Mouse (Mus musculus): Measurements from ENCODE around the gene Rnf115. TPM values are rescaled to one million over a fixed set of nuclear protein-coding genes. Genes with fewer than 3 reads are reported as not detected.

The Rnf115 gene
- polyA plus RNA-seq, 1 experiment from 2014 or later = 54.2 TPM

GRCm38 (mm10) chr3:96708684-96709064 lies 18.8 kb upstream of the Rnf115 start:
- H3K4me1 ChIP-seq (ENCODE audit: insufficient read depth) = no peaks in the 10 kb centered on the region
- no peak for DNase-seq
- ATAC-seq (ENCODE audit: insufficient read depth) = no peak
- H3K9me3 ChIP-seq (ENCODE audit: low read depth, low read length) = no peaks in the 10 kb centered on the region
- no peak overlapping the region for H3K4me3 ChIP-seq (ENCODE audit: low read depth, low read length)
- TF ChIP-seq CTCF (IDR thresholded peaks at IDR 0.05; ENCODE audit: low read depth) = no peak
- H3K27me3 ChIP-seq (ENCODE audit: insufficient read depth, low read length) = no peaks in the 10 kb centered on the region; the same call in 1 of the 2 replicates
- H3K4me2 ChIP-seq = peak overlapping the region; percentile 86; the same call in 1 of the 2 replicates
- H3K9ac ChIP-seq = no peak overlapping the region
- H3K36me3 ChIP-seq (ENCODE audit: insufficient read depth) = peaks cover 56% of the 10 kb centered on the region
- 49% methylated on average over 2 of the region's 2 CpGs for WGBS
- no peak overlapping the region for H3K27ac ChIP-seq (ENCODE audit: low read depth)

DNA sequence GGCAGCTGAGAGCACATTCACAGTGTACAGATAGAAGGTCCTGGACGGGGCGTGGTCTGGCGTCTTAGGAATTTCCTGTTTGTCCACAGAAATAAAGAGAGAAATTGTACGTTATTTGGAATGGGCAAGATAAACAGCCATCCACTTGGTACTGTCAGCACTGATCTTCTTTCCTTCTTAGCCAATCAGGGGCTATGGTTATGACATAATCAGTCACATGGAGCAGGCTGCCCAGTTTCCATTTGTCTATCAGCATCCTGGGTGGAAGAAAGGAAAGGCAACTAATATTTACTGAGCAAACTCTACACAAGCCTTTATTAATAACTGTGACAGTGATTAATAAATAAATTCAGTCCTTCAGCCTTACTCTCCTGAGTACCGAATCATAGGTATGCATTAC lies 13.2 kb upstream of the Rnf115 start:
- DNase-seq (no peak), ATAC-seq (ENCODE audit: insufficient read depth) (no peak)
- Histone ChIP-seq H3K36me3 (ENCODE audit: insufficient read depth) (peaks cover 72% of the 10 kb centered on the region), H3K4me1 (ENCODE audit: insufficient read depth) (no peaks in the 10 kb centered on the region), H3K27me3 (ENCODE audit: insufficient read depth, low read length) (no peaks in the 10 kb centered on the region), H3K9me3 (ENCODE audit: low read depth, low read length) (no peaks in the 10 kb centered on the region), H3K27ac (ENCODE audit: low read depth) (no peak overlapping the region), H3K9ac (no peak overlapping the region), H3K4me3 (ENCODE audit: low read depth, low read length) (no peak overlapping the region), H3K4me2 (no peak overlapping the region)
- WGBS = 81% methylated on average over 5 of the region's 5 CpGs
- no peak for TF ChIP-seq CTCF (IDR thresholded peaks at IDR 0.05; ENCODE audit: low read depth)

DNA sequence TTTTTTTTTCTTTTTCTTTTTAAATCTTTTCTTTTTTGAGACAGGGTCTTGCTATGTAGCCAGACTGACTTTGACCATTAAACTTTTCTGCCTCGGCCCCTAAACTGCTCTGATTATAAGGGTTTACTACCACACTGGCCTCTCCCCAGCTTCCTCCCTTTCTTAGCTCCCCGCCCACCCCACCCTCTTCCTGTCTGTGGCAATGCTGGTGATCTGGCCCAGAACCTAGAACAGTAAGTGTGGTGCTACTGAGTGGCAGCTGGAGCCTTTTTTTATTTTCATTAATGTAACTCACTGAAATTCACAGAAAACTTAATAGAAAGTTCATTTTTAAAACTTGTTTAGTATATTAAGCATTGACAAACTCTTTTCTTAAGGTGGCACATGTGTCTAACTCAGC lies 11.6 kb upstream of the Rnf115 start:
- TF ChIP-seq CTCF (IDR thresholded peaks at IDR 0.05; ENCODE audit: low read depth) = no peak
- 73% methylated on average over 2 of the region's 2 CpGs for WGBS
- Histone ChIP-seq H3K27ac (ENCODE audit: low read depth) (no peak overlapping the region), H3K4me2 (no peak overlapping the region), H3K27me3 (ENCODE audit: insufficient read depth, low read length) (no peaks in the 10 kb centered on the region), H3K9me3 (ENCODE audit: low read depth, low read length) (no peaks in the 10 kb centered on the region), H3K9ac (no peak overlapping the region), H3K36me3 (ENCODE audit: insufficient read depth) (peaks cover 73% of the 10 kb centered on the region), H3K4me3 (ENCODE audit: low read depth, low read length) (no peak overlapping the region), H3K4me1 (ENCODE audit: insufficient read depth) (no peaks in the 10 kb centered on the region)
- ATAC-seq (ENCODE audit: insufficient read depth) = no peak
- DNase-seq = no peak

DNA sequence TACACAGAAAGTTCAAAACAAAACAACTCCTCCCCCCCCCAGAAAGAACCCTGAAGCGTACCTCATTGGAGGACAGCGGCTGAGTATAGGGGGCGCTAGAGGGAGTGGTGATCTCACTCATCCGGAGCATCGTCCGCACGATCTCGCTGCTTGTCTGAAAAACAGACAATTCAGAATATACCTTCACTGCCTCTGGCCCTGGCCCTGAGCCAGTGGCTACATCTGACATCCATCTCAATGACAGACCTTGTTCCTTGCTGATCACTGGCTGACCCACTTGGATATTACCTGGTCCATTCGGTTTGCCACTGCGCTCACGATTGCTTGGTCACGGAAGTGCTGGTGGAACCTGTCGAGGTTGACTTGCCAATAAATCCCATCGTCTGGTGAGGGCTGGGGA lies 8.3 kb upstream of the Rnf115 start:
- H3K27ac ChIP-seq (ENCODE audit: low read depth) = no peak overlapping the region
- H3K9ac ChIP-seq = no peak overlapping the region
- peak; percentile 54 for TF ChIP-seq CTCF (IDR thresholded peaks at IDR 0.05; ENCODE audit: low read depth)
- 54% methylated on average over 14 of the region's 14 CpGs for WGBS
- ATAC-seq (ENCODE audit: insufficient read depth) (no peak; the same call in 1 of the 2 replicates), DNase-seq (peak; percentile 61)
- H3K9me3 ChIP-seq (ENCODE audit: low read depth, low read length) = no peaks in the 10 kb centered on the region
- peaks cover 67% of the 10 kb centered on the region for H3K36me3 ChIP-seq (ENCODE audit: insufficient read depth)
- no peak overlapping the region for H3K4me2 ChIP-seq
- no peaks in the 10 kb centered on the region for H3K27me3 ChIP-seq (ENCODE audit: insufficient read depth, low read length)
- H3K4me1 ChIP-seq (ENCODE audit: insufficient read depth) = no peaks in the 10 kb centered on the region
- no peak overlapping the region for H3K4me3 ChIP-seq (ENCODE audit: low read depth, low read length)

GRCm38 (mm10) chr3:96727828-96728633 lies 567 bp downstream of the Rnf115 start:
- peaks cover 14% of the 10 kb centered on the region for H3K4me1 ChIP-seq (ENCODE audit: insufficient read depth)
- TF ChIP-seq CTCF (IDR thresholded peaks at IDR 0.05; ENCODE audit: low read depth) = no peak
- no peaks in the 10 kb centered on the region for H3K9me3 ChIP-seq (ENCODE audit: low read depth, low read length)
- H3K27ac ChIP-seq (ENCODE audit: low read depth) = peak overlapping the region; percentile 84
- peak; percentile 46 for DNase-seq
- H3K4me2 ChIP-seq = peak overlapping the region; percentile 62
- peaks cover 16% of the 10 kb centered on the region for H3K36me3 ChIP-seq (ENCODE audit: insufficient read depth)
- no peaks in the 10 kb centered on the region for H3K27me3 ChIP-seq (ENCODE audit: insufficient read depth, low read length)
- ATAC-seq (ENCODE audit: insufficient read depth) = peak; percentile 60
- H3K9ac ChIP-seq = peak overlapping the region; percentile 82
- under 1% methylated on average over 40 of the region's 42 CpGs for WGBS
- peak overlapping the region; percentile 93 for H3K4me3 ChIP-seq (ENCODE audit: low read depth, low read length)

DNA sequence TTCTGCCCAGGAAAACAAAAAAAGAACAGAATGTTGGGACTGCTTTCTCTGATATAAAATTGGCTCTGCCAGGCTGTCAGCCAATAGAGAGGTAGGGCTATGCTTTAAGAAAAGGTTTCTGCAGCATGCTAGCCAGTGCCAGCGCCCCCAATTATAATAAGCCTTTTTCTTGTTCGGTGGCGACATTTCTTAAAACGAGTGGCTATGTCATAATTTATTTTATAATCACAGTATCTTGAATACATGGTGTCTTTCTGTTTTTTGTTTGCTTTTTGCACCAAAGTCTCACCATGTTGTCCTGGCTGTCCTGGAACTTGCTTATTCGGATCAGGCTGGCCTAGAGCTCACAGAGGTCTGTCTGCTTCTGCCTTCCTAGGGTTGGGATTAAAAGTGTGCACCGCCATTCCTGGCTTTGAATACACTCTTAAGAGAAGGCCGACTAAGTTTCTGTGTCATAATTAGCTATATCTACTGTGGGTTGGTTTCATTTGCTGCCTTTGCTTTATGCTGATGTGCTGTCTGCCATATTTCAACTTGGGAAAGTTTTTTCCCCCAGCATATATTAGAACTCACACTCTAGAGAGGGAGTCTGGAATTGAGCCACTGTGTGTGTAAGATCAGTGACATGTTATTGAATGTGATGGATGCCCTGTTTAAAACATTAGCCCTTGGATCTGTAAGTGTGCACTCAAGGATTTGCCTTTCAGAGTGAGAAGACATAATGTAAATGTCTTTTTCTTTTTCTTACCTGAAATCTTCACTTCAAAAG lies 1.4 kb downstream of the Rnf115 start:
- no peak for TF ChIP-seq CTCF (IDR thresholded peaks at IDR 0.05; ENCODE audit: low read depth)
- 28% methylated on average over 7 of the region's 7 CpGs for WGBS

DNA sequence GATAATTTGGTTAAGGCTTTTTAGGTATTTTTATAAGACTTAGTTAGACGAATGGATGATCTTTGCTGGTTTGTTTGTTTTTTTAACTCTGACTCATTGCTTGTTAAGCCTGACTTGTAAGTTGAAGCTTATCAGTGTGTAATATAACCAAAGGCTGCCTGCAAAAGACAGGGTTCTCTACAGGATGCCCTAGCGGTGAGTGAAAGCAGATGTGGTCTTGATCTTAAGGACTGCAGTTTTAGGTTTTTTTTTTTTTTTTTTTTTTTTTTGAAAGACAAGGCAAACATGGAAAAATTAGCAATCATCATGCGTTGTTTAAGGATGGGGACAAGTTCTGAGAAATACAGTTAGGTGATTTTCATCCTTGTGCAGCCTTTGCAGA lies 1.9 kb downstream of the Rnf115 start:
- Histone ChIP-seq H3K4me3 (ENCODE audit: low read depth, low read length) (no peak overlapping the region), H3K4me1 (ENCODE audit: insufficient read depth) (peaks cover 14% of the 10 kb centered on the region), H3K36me3 (ENCODE audit: insufficient read depth) (0 out of 2 replicates have a peak, but pooled peaks cover 7% of the 10 kb centered on the region), H3K27me3 (ENCODE audit: insufficient read depth, low read length) (no peaks in the 10 kb centered on the region), H3K9me3 (ENCODE audit: low read depth, low read length) (no peaks in the 10 kb centered on the region), H3K27ac (ENCODE audit: low read depth) (no peak overlapping the region), H3K4me2 (peak overlapping the region; percentile 62), H3K9ac (no peak overlapping the region)
- 27% methylated on average over 3 of the region's 3 CpGs for WGBS
- TF ChIP-seq CTCF (IDR thresholded peaks at IDR 0.05; ENCODE audit: low read depth) = peak; percentile 31; the same call in 1 of the 2 replicates
- ATAC-seq (ENCODE audit: insufficient read depth) (no peak), DNase-seq (peak; percentile 57)

More for the DNA sequence above, 1.4 kb downstream of the Rnf115 start:
- DNase-seq (peak; percentile 32), ATAC-seq (ENCODE audit: insufficient read depth) (no peak)
- H3K27ac ChIP-seq (ENCODE audit: low read depth) = peak overlapping the region; percentile 84; the same call in 1 of the 2 replicates
- no peaks in the 10 kb centered on the region for H3K27me3 ChIP-seq (ENCODE audit: insufficient read depth, low read length)
- peaks cover 14% of the 10 kb centered on the region for H3K4me1 ChIP-seq (ENCODE audit: insufficient read depth)
- no peaks in the 10 kb centered on the region for H3K9me3 ChIP-seq (ENCODE audit: low read depth, low read length)
- peak overlapping the region; percentile 82 for H3K9ac ChIP-seq
- peak overlapping the region; percentile 93 for H3K4me3 ChIP-seq (ENCODE audit: low read depth, low read length)
- H3K36me3 ChIP-seq (ENCODE audit: insufficient read depth) = peaks cover 8% of the 10 kb centered on the region; the same call in 1 of the 2 replicates
- H3K4me2 ChIP-seq = peak overlapping the region; percentile 62
